Mouse (Mus musculus) midbrain, postnatal 0 days (tissue): ENCODE results near the gene Hspa4l. TPM values are rescaled to one million over a fixed set of nuclear protein-coding genes. Genes with fewer than 3 reads are reported as not detected.

Experiments
- ATAC-seq: fragments of 200-750 bp; cut with Nextera tagmentation; 2 replicates; pipeline ENCODE4 v1.8.0; 2017; ENCODE audit warnings: moderate number of reproducible peaks, mild to moderate bottlenecking, moderate TSS enrichment, moderate library complexity; ENCODE audit not compliant: low FRiP score
- DNase-seq: peaks from one replicate; pipeline ENCODE4 v3.0.0-alpha.2; 2015; ENCODE audit warnings: low spot score
- H3K27ac ChIP-seq: fragments of 300-500 bp; sonication (generic); 2 replicates; pipeline ENCODE4 v1.5.1; 2014; ENCODE audit warnings: low read depth, mild to moderate bottlenecking, low read length, mixed read lengths
- H3K27me3 ChIP-seq: fragments of 300-500 bp; sonication (generic); 2 replicates; pipeline ENCODE4 v1.6.1; 2014; ENCODE audit warnings: low read length, control low read depth, mixed read lengths; ENCODE audit not compliant: insufficient read depth
- H3K36me3 ChIP-seq: fragments of 300-500 bp; sonication (generic); 2 replicates; pipeline ENCODE4 v1.6.1; 2014; ENCODE audit warnings: low read length, control low read depth, mixed read lengths; ENCODE audit not compliant: insufficient read depth
- H3K4me1 ChIP-seq: fragments of 300-500 bp; sonication (generic); 2 replicates; pipeline ENCODE4 v1.6.1; 2014; ENCODE audit warnings: mild to moderate bottlenecking, control low read depth, antibody characterized with exemption, low read length, mixed read lengths; ENCODE audit not compliant: insufficient read depth
- H3K4me2 ChIP-seq: fragments of 300-500 bp; sonication (generic); 2 replicates; pipeline ENCODE4 v1.6.1; 2014; ENCODE audit warnings: low read depth, mild to moderate bottlenecking, low read length, mixed read lengths; ENCODE audit not compliant: poor library complexity, severe bottlenecking
- H3K4me3 ChIP-seq: fragments of 300-500 bp; sonication (generic); 2 replicates; pipeline ENCODE4 v1.5.1; 2014; ENCODE audit warnings: low read depth, mild to moderate bottlenecking, low read length, moderate library complexity
- H3K9ac ChIP-seq: fragments of 300-500 bp; sonication (generic); replicated peaks from 2 replicates; pipeline ENCODE4 v1.6.1; 2014; ENCODE audit warnings: mild to moderate bottlenecking, low read length, moderate library complexity, mixed read lengths; ENCODE audit not compliant: poor library complexity, severe bottlenecking
- H3K9me3 ChIP-seq: fragments of 300-500 bp; sonication (generic); 2 replicates; pipeline ENCODE4 v1.6.1; 2016; ENCODE audit warnings: low read length, control low read depth
- CTCF ChIP-seq: IDR thresholded peaks from 2 replicates; pipeline ENCODE4 v1.5.1; 2016; ENCODE audit warnings: antibody characterized with exemption, mild to moderate bottlenecking
- WGBS: fragments of 180-500 bp; shearing (Covaris S2); extraction: QIAGEN DNeasy Blood & Tissue Kit; methylation state at CpG from one replicate; pipeline ENCODE4 v1.1.7; 2014; 5-methylcytosine and 5-hydroxymethylcytosine counted together
- polyA plus RNA-seq: library from polyadenylated mRNA; unstranded; fragments of >200 nt; fragmentation: Nextera tagmentation; extraction: Ambion mirVana; gene quantifications from 2 replicates; pipeline ENCODE4 v1.2.1, GENCODE M21; 2015
- total RNA-seq: library from RNA; depleted of rRNA; stranded (reverse); fragments of >200 nt; gene quantifications from 2 replicates; pipeline ENCODE4 v1.2.3, GENCODE M21; 2014

Gene Hspa4l
- total and polyA plus RNA-seq, 2 experiments from 2014 or later = 39.5 to 43.1 TPM

DNA sequence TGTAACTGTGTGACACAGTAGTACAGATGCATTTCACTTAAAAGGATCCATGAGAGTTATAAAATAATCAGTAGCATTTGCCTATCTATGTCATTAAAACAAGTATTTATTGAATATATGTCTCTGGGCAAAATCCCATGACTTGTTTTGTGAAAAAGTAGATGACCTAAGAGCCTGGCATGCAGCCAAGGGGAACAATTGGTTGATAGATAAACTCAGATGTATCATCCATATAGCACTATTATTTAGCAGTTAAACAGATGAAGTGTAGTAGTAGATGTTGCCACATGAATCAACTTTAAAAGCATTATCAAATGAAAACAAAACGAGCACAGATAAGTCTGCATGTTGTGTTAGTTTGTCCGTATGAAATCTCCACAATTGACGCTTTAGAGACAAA, 25.3 kb upstream of the Hspa4l start:
- ATAC-seq = no peak
- Histone ChIP-seq H3K27me3 (no peaks in the 10 kb centered on the region), H3K9me3 (no peaks in the 10 kb centered on the region), H3K4me2 (no peak overlapping the region), H3K27ac (no peak overlapping the region), H3K4me3 (no peak overlapping the region), H3K9ac (no peak overlapping the region), H3K4me1 (no peaks in the 10 kb centered on the region), H3K36me3 (no peaks in the 10 kb centered on the region)
- DNase-seq = no peak
- TF ChIP-seq CTCF = no peak
- WGBS = 91% methylated on average over 3 of the region's 3 CpGs

DNA sequence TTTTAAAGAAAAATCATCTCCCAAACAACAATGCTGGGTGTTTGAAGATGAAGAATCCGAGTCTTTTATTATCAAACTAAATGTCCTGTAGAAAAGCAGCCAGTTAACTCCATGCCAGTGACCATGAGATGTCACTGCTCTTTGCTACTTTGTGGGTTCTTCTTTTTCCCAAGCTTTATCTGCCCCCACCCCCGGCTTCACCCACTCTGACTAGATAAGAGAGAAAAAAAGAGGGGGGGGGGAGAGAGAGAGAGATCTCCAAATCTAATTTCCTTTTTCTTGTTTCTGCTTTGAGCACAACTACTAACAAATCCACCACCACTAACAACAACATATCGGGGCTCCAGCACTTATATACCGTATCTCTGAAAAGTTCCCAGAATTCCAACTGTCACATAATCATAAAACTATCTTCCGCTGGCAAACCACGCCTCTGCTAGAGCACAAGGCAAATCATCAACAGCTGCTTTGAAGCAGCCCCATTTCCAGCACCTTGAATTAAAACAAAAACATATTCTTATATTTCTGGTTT, 5.8 kb upstream of the Hspa4l start:
- ATAC-seq (no peak), DNase-seq (no peak)
- no peak overlapping the region for H3K27ac ChIP-seq
- TF ChIP-seq CTCF = no peak
- H3K27me3 ChIP-seq = no peaks in the 10 kb centered on the region
- no peak overlapping the region for H3K9ac ChIP-seq
- H3K4me3 ChIP-seq = no peak overlapping the region
- H3K4me1 ChIP-seq = no peaks in the 10 kb centered on the region
- no peaks in the 10 kb centered on the region for H3K9me3 ChIP-seq
- 90% methylated on average over 6 of the region's 6 CpGs for WGBS
- no peak overlapping the region for H3K4me2 ChIP-seq
- H3K36me3 ChIP-seq = no peaks in the 10 kb centered on the region

DNA sequence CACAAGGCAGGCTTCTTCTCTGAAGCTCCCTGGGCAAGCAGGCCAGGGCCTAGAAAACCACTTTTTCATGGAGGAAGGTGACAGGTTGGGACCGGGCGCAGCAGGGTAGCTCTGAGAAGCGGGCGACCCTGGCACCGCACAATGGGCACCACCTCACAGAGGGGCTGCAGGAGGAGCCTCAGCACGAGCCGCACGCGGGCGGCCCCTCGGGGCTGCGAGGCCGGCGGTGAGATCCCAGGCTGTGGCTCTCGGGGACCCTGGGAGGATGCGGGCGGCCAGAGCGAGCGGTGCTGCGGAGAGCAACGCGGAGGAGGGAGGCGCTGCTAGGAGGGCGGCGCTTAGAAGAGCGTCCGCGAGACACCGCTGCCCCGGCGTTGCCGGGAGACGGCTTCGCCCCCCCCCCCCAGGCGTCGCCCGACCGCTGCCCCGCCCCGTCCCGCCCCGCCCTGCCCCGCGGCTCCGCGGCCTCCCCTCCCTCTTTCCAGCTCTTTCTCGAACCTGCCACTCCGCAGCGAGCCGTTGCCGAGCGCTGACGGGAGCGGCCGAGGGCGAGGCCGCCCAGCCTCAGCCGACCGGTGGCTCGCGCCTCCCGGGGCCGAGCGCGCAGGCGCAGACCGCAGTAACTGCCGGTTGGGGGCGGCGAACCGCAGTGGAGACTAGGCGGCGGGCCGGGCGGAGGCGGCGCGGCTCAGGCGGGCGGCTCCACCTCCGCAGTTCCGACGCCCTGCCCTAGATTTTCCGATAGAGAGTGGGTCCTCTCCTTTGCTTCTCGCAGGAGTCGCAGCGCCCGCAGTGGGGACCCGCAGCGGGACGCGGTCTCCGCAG, 753 bp downstream of the Hspa4l start:
- Histone ChIP-seq H3K36me3 (no peaks in the 10 kb centered on the region), H3K4me2 (peak overlapping the region; percentile 92), H3K9me3 (no peaks in the 10 kb centered on the region), H3K4me3 (peak overlapping the region; percentile 94), H3K27ac (peak overlapping the region; percentile 85), H3K27me3 (no peaks in the 10 kb centered on the region), H3K4me1 (no peaks in the 10 kb centered on the region), H3K9ac (peak overlapping the region; percentile 80)
- no peak for TF ChIP-seq CTCF
- ATAC-seq = peak; percentile 96
- DNase-seq = peak; percentile 93
- WGBS = under 1% methylated on average over 57 of the region's 93 CpGs

DNA sequence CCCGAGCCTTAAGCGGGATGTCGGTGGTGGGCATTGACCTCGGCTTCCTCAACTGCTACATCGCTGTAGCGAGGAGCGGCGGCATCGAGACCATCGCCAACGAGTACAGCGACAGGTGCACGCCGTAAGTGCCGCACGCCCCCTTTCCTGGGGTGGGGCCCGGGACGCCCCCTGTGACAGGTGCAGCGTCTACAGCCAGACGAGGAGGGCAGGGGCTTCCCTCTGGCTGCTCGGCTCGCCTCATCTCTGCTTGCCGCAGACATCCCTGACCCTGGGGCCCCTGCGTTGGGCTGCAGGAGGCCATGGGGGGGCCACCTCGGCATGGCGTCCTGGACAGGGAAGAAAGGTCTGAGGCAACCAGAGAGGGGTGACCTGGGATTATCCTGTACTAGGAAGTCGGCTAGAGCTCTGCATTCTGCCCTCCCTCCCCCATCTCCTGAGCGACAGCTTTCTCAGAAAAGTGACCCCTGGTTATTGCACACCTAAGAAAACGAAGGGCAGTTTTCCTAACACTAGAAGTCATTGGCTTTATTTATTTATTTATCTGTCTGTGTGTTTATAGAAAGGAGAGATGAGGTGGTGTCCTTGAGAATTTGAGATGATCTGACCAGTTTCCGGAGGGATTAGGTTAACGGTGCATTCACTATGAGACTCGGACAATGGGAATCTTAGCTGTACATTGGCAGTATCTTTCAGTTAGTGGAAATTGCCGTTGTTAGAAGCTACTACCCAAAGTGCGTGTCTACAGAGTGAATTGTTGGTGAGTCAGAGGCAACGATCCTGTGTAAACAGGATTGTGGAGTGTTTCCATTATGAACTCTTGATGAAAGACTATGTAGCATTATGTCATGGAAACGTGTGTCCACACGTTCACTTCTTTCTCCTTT, 1.6 kb downstream of the Hspa4l start:
- peak; percentile 15; the same call in 1 of the 2 replicates for TF ChIP-seq CTCF
- H3K9me3 ChIP-seq = no peaks in the 10 kb centered on the region
- H3K27me3 ChIP-seq = no peaks in the 10 kb centered on the region
- H3K4me1 ChIP-seq = no peaks in the 10 kb centered on the region
- peak; percentile 36 for DNase-seq
- peak overlapping the region; percentile 92 for H3K4me2 ChIP-seq
- peak; percentile 68 for ATAC-seq
- H3K4me3 ChIP-seq = peak overlapping the region; percentile 94
- no peaks in the 10 kb centered on the region for H3K36me3 ChIP-seq
- peak overlapping the region; percentile 80 for H3K9ac ChIP-seq
- peak overlapping the region; percentile 85 for H3K27ac ChIP-seq
- WGBS = under 1% methylated on average over 36 of the region's 37 CpGs

DNA sequence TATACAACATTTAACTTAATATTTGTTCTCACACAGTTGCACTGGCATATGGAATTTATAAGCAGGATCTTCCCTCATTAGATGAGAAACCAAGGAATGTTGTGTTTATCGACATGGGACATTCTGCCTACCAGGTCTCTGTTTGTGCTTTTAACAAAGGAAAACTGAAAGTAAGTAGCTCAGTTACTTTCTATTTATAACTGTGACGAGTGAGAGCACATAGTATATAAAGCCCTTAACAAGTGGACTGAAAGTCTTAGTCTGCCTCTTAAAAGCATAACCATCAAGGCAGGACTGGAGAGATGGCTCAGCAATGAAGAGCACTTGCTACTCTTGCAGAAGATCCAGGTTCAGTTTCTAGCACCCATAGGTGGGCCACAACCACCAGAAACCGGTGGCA, 16.5 kb downstream of the Hspa4l start:
- Histone ChIP-seq H3K27me3 (no peaks in the 10 kb centered on the region), H3K27ac (no peak overlapping the region), H3K4me2 (no peak overlapping the region), H3K9ac (no peak overlapping the region), H3K9me3 (no peaks in the 10 kb centered on the region), H3K4me3 (no peak overlapping the region), H3K4me1 (no peaks in the 10 kb centered on the region), H3K36me3 (peaks cover 24% of the 10 kb centered on the region)
- ATAC-seq (no peak), DNase-seq (no peak)
- WGBS = 93% methylated on average over 3 of the region's 3 CpGs
- TF ChIP-seq CTCF = no peak
